Mouse (Mus musculus) B cell, adult 62 days (primary cell): ENCODE measurements around the gene Esp16. TPM values are rescaled to one million over a fixed set of nuclear protein-coding genes. Genes with fewer than 3 reads are reported as not detected.

ENCODE experiments used
- total RNA-seq: library from RNA; stranded (reverse); gene quantifications from 4 replicates; pipeline ENCODE4 v1.2.4, GENCODE M21; 2023

The Esp16 gene
- total RNA-seq: not detected in 4 replicates

DNA sequence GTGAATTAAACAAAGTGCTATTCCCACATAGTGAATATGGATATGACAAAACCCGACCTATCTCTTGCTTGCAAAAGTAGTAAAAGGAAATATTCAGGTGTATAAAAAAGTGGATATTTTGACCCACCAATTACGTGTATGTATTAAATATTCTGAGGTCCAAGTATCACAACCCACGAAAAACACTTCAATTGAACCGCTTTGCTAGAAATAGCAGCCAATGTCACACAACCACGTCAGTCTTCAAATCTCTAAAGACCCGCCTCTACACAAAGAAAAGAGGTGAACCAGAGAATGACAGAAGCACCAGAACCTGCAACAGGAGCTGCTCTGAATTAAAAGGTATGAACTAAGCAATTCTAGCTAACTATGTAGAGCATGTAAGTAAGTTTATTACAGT lies at the start of gene Esp16:
Esp16 (plus strand) TSS at position 301 of the 400 bp plus-strand sequence.

Other genes starting within 250 kb of the Esp16 start
- gene Esp18, start 129.8 kb upstream of the Esp16 start, total RNA-seq: not detected in 4 replicates
- gene Esp15, start 104.8 kb downstream of the Esp16 start, total RNA-seq: not detected in 4 replicates